Mouse (Mus musculus) common myeloid progenitor, adult 5-6 weeks (primary cell): ENCODE measurements at regions not wholly inside any gene's neighbourhood (a gene's known extent, or its start where the extent isn't known, plus 50 kb on each side); places are given as distances from the start of the nearest gene placed in this dataset.
A peak's percentile ranks its signal among the peaks of the same experiment; 100 is the strongest.

Experiments used
- ATAC-seq: replicated peaks from 2 replicates; pipeline ENCODE4 v1.8.0; 2016; ENCODE audit warnings: low read depth, mild to moderate bottlenecking, moderate TSS enrichment, inconsistent platforms; ENCODE audit not compliant: poor library complexity, severe bottlenecking

DNA sequence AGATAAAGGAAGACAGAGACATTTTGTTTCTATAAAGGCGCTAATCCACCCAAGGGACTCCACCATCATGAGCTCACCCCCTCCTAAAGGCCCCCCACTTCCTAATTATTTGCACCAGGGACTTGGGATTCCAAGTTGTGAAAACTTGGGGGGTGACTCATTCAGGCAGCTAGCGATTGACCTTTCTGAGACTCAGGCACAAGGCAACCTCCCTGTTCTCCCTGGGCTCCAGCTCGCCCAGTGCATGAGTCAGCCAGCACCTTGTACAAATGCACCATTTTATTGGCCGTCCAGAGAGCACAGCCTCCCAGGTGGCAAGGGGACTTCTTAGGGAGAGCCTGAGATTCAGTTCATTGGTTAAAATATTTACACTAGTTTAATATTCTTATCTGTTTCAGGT lies 78.0 kb upstream of the Dio3 start:
- no peak for ATAC-seq

DNA sequence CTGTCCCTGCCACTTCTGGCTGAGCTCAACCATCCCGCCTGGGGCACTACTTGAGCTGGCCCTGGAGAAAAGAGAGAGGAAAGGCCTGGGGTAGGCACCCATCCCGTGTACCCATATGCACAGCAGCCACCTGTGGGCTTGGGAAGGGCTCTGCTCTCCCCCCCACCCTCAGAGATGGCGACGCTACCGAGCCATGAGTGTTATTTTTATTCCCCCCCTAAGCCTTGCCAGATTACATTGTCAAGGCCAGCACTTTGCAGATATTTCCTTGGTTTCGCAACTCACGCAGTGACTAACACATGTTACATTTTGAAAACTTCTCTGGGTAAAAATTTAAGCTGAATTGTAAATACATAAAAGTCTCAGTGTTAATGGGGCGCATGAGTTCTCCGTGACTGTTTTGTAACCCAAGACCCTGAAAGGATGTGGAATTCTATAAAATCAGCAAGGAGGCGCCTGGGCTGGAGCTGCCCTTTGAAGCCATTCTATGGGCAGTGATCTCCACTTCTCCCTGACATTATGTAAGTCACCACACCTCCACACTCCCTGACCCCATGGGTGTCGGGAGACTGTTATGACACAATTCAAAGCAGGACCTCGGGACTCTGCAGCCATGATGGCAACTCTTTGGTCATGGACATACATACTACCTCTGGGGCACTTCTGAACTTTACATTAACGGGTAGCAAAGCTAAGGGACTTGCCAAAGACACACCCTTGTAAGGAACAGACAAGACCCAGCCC lies 75.4 kb upstream of the Dio3 start:
- ATAC-seq, result no peak

DNA sequence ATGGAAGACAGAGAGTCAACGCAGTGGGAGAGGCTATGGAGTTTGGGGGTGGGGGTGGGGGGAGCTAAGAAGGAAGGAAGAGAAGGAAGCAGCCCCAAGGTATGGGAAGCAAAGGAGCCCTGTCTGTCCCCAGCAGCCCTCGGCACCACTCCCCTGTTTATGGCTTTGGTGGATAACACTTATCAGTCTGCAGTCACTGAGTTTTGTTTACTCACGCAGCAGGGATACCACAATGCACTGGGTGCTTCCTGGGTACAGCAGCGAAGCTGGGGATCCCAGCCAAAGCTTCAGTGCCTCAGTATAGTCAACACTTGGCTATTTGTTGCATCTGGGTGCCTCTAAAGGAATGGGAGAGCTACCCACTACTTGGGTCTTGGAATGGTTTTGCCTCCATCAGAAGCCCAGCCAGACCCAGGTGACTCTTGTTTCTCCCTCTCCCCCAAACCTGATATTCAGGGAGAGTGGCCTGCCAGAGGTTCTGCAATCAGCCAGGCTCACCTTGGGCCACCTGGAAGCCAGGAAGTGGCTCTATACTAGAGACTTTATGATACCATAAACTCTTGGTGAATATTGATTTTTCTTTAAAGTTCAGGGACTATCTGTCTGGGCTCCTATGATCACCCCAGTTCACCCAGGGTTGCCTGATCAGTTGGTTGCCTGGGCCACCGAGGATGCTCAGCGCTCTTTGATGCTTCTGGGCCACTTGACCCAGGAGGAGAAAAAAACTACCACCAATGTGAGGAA lies 74.5 kb upstream of the Dio3 start:
- ATAC-seq, result no peak

DNA sequence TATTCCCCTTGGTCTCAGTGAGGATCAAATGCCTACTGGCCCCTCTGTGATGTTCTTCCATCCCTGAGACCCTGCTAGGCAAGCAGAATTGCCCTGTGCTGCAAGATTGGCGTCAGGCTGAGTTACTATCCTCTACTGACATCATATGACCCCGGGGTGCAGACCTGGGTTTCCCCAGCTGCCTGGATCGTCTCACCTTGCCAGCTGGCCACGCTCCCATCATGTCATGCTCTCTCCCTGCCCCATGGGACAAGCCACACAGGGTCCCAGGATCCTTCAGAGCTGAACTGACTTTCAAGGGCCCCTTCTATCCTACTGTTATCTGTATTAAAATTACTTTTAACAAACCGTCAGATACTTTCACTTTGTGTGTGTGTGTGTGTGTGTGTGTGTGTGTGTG lies 72.6 kb upstream of the Dio3 start:
- ATAC-seq, result no peak

DNA sequence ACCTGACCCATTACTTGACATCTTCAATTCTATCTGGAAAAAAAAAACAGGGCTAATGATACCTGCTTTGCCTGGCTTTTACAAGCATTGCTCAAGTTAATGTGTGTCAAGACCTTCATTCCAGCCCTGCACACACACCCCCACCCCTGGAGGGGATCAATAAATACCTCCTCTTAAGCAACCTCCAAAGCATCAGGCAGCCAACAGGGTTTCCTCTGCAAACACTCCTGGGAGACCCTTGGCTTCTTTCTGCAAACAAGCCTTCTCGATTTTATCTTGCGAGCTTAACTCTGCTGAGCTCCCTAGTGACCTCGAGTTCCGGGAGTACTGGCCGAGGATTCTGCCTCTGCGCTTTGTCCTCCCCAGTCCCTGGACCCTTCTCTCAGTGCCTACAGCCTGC lies 72.1 kb upstream of the Dio3 start:
- ATAC-seq, result no peak

DNA sequence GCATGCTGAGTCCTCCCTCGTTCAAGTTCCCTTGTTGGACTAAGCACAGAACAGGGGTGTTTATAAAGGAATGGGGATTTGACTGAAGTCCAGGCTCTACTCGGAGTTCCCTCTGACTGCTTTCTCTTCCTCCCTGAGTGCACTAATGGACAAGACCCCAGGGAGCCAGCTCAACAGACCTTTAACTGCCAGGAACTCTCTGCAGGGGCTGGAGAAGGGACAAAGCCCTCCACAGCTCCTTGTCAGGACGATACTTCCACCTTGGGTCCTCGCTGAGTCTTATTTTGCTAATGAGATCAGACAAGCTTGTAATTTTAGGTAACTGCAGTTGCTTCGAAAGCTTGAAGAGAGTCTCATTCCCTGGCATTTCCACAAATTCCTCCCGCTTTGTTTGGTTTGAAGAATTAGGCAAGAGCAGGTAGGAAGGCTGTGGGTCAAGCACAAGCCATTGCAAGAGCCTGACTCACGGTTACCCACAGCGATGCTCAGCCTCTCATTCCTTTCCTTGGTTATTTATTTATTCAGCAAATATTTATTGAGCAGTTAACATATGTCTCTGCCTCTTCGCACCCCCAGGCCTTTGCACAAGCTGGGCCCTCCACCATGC lies 71.5 kb upstream of the Dio3 start:
- ATAC-seq, result no peak

DNA sequence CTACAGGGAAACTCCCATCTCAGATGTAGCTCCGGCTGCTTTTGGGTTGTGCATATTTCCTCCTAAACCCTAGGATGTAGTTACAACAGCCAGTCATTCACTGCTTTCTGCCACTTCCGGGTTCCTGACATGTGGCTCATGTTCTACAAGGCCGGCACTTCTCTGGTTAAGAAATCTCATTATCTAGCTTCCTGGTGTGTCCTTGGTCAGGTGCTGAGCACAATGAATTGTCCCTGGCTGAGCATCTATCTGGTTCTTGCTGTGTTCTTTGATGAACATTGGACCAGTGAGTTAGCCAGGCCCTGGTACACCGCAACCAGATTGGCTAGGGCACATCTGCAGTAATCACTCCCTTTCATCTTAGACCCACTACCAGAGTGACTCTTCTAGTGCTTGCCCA lies 66.2 kb upstream of the Dio3 start:
- no peak for ATAC-seq

DNA sequence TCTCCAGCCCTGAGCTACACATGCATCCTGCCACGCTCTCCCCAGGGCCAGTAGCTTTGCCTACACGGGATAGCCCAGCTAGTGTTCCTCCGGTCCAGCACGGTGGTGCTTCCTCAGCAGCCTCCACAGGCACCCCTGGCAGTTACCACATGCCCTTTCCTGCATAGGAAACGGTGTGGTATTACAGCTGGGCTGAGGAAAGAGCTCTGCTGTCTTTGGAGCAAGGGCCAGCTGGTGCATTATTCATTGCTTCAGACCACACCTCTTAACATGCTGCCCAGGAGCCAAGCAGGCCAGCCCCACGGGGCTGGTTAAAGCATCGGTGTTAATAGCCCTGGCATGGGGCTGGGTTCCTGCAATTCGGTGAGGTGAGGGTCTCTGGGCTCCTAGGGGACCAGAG lies 64.0 kb upstream of the Dio3 start:
- 0 out of 2 replicates have a peak, but pooled peaks have one; percentile 25 for ATAC-seq

DNA sequence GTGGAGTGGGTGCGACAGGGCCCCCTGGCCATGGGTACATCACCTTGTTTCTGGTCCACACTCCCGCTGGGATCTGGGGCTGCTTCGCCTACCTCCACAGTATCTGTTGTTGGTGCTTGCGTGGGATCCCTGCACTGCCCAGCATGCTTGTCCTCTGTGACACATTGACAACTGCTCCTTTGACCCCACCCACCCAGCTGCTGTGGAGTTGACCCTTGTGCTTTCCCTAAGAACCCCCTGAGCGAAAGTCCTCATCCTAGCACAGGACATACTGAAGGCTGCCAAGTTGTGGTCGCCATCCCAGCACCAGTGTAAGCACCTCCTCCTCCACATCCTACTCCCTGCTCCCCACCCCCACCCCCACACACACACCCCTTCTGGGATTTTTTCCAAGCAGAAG lies 63.6 kb upstream of the Dio3 start:
- ATAC-seq, result no peak

DNA sequence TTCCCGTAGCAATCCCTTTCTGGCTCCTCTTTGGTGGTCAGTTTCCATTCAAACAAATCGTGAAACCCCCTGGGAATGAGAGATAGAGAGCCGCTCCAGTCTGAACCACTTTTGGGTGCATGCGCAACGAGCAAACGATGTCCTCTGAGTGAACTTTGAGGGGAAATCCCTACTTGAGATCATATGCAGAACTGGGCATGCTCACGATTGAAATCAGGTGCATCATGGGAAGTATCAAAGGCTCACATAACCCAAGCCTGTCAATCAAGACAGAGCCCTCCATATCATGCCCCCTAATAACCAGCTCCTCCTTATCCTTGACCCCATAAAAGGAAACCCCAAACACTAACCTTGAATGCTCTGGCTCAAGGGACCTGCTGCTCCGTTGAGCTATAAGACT lies 59.1 kb upstream of the Dio3 start:
- ATAC-seq, result no peak

DNA sequence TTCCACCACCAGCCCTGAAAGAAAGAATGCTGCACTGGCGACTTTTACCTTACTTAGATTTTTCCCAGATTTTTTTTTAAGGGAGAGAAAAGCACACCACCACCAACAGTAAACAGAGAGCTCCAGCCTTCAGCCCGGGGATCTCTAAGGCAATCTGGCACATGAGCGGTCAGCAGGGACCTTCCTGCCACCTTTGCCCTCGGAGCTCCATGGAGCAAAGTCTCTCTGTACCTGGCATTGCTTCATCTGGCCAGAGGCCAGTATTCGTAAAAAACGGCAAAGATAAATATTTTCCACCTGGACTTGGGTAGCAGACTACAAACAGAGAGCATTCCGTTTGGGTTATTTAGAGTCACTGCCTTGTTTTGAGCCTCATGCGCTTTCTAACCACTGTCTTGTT lies 58.4 kb upstream of the Dio3 start:
- ATAC-seq, result no peak

DNA sequence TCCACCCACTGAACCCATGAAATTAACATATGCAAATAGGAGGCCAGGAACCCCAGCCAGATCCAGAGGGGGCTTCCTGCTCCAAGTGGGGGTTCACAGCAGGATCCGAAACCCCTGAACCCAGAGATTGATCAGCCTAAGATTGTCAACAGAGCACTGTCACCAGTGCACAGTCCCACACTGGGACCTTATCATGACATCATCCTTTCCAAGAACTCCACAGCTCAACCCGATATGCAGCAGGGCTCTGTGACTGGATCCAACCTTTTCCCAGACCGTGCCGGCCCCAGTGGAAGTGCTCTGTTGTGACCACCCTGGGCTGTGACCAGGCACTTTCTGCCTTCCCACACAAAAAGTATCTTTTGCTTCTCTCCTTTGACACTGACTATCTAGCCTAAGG lies 57.7 kb upstream of the Dio3 start:
- ATAC-seq, result no peak

DNA sequence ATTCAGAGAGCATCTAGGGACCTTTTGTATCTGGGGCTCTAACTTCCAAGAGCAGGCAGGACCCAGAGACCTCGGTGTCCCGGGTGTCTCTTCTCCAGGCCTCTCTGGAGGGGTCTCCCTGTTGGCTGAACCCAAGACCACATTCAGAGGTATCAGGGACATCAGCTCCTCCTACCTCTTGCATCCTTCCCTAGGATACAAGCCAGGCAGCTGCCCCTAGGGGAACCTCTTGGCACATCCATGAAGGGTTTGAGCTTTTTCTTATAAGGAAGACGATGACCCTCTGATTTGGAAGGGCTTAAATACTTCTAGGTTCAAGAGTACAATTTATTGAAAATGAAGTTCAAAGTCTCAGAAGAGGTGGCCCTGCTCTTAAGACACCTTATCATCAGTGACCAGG lies 57.2 kb upstream of the Dio3 start:
- no peak for ATAC-seq

DNA sequence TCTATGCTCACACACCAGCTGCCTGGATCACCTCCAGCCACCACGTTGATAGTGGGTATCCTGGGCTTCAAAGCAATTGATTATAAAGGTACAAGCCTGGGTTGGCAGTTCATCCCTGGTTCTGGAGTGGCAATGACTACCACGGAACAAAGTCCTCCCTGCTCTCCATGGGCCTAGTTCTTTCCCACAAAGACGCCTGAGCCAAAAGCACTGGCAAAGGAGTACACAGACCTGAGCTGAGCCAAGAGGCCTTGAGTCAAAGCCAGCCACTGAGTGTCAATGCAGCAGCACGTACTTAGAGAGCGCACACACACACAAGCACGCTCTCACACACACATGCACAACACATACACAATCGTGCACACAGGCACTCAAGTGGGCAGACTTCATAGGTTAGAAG lies 54.6 kb upstream of the Dio3 start:
- no peak for ATAC-seq

DNA sequence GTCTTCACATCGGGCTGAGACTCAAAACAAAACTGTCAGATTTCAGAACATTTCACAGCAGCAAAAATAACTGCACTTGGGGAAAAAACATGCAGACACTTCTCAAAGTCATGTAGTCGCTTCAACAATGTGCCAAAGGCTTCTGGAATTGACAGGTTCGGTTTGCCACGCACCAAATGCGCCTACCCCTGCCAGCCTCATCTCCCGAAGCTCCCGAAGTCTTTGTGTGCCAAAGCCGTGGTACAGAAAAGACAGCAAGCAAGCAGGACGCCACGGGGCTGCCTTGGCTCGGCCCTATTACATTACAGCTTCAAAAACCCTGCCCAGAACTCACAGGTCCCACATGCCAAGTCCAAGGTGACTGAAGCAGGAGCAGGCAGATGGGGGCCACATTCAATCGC lies 50.9 kb upstream of the Dio3 start:
- no peak for ATAC-seq
